Mouse (Mus musculus): ENCODE results near the gene Lmo2. TPM values are rescaled to one million over a fixed set of nuclear protein-coding genes. Genes with fewer than 3 reads are reported as not detected.
A peak's percentile ranks its signal among the peaks of the same experiment; 100 is the strongest.
"Not testable (repeated sequence)": the region's sequence is repeated elsewhere in the genome, so short reads cannot be mapped to it uniquely, and the experiment has no call there.

The Lmo2 gene
- polyA plus RNA-seq, 1 experiment from 2014 or later = 27.1 TPM

GRCm38 (mm10) chr2:103968919-103969436 lies 11.2 kb downstream of the Lmo2 start:
- Histone ChIP-seq H3K36me3 (no peaks in the 10 kb centered on the region), H3K9me3 (no peaks in the 10 kb centered on the region), H3K27ac (no peak overlapping the region; the same call in 1 of the 2 replicates), H3K27me3 (replicated peaks) (peaks cover 18% of the 10 kb centered on the region), H3K4me1 (peaks cover 12% of the 10 kb centered on the region), H3K9ac (peak overlapping the region; percentile 49; the same call in 1 of the 2 replicates), H3K4me3 (replicated peaks) (peak overlapping the region; percentile 73), H3K4me2 (peak overlapping the region; percentile 99)
- 30% methylated on average over 10 of the region's 10 CpGs for WGBS
- ATAC-seq (ENCODE audit: insufficient read depth, low FRiP score, low read depth) = no peak

- Histone ChIP-seq H3K4me3 (replicated peaks) (peak overlapping the region; percentile 73), H3K27ac (peak overlapping the region; percentile 55; the same call in 1 of the 2 replicates), H3K9ac (peak overlapping the region; percentile 49), H3K4me1 (peaks cover 12% of the 10 kb centered on the region), H3K9me3 (no peaks in the 10 kb centered on the region), H3K27me3 (replicated peaks) (peaks cover 18% of the 10 kb centered on the region), H3K4me2 (peak overlapping the region; percentile 99), H3K36me3 (no peaks in the 10 kb centered on the region)
- peak; percentile 86 for ATAC-seq (ENCODE audit: insufficient read depth, low FRiP score, low read depth)
- 1% methylated on average over 40 of the region's 40 CpGs for WGBS
Observed at GRCm38 (mm10) chr2:103969437-103970040, 11.8 kb downstream of the Lmo2 start.

- Histone ChIP-seq H3K27ac (peak overlapping the region; percentile 42; the same call in 1 of the 2 replicates), H3K4me1 (peaks cover 12% of the 10 kb centered on the region), H3K9ac (peak overlapping the region; percentile 49), H3K4me3 (replicated peaks) (peak overlapping the region; percentile 73), H3K27me3 (replicated peaks) (peaks cover 18% of the 10 kb centered on the region), H3K4me2 (peak overlapping the region; percentile 99), H3K36me3 (no peaks in the 10 kb centered on the region), H3K9me3 (no peaks in the 10 kb centered on the region)
- WGBS = under 1% methylated on average over 66 of the region's 79 CpGs
- peak; percentile 57 for ATAC-seq (ENCODE audit: insufficient read depth, low FRiP score, low read depth)
Observed at GRCm38 (mm10) chr2:103970041-103970790, 12.4 kb downstream of the Lmo2 start.

GRCm38 (mm10) chr2:103970791-103971649 lies 13.2 kb downstream of the Lmo2 start:
- H3K9me3 ChIP-seq = no peaks in the 10 kb centered on the region
- 3% methylated on average over 32 of the region's 32 CpGs for WGBS
- no peaks in the 10 kb centered on the region for H3K36me3 ChIP-seq
- H3K4me2 ChIP-seq = peak overlapping the region; percentile 99
- peak overlapping the region; percentile 73 for H3K4me3 ChIP-seq (replicated peaks)
- peak overlapping the region; percentile 49 for H3K9ac ChIP-seq
- no peak for ATAC-seq (ENCODE audit: insufficient read depth, low FRiP score, low read depth)
- peak overlapping the region; percentile 42; the same call in 1 of the 2 replicates for H3K27ac ChIP-seq
- peaks cover 12% of the 10 kb centered on the region for H3K4me1 ChIP-seq
- H3K27me3 ChIP-seq (replicated peaks) = peaks cover 18% of the 10 kb centered on the region

GRCm38 (mm10) chr2:103971838-103972237 lies 14.1 kb downstream of the Lmo2 start:
- peaks cover 12% of the 10 kb centered on the region for H3K4me1 ChIP-seq
- no peaks in the 10 kb centered on the region for H3K36me3 ChIP-seq
- H3K9me3 ChIP-seq = no peaks in the 10 kb centered on the region
- peak overlapping the region; percentile 99; the same call in 1 of the 2 replicates for H3K4me2 ChIP-seq
- no peak overlapping the region for H3K9ac ChIP-seq
- H3K27ac ChIP-seq = no peak overlapping the region
- WGBS = 19% methylated on average over 3 of the region's 3 CpGs
- H3K4me3 ChIP-seq (replicated peaks) = 0 out of 2 replicates have a peak overlapping the region, but pooled peaks have one; percentile 73
- H3K27me3 ChIP-seq (replicated peaks) = peaks cover 18% of the 10 kb centered on the region
- no peak for ATAC-seq (ENCODE audit: insufficient read depth, low FRiP score, low read depth)

- whole genome bisulfite sequencing = 69% methylated on average over 7 of the region's 7 CpGs
- no peak for ATAC-seq (ENCODE audit: insufficient read depth, low FRiP score, low read depth)
- no peak overlapping the region for H3K9ac ChIP-seq
- no peaks in the 10 kb centered on the region for H3K36me3 ChIP-seq
- no peak overlapping the region for H3K4me2 ChIP-seq
- H3K27me3 ChIP-seq (replicated peaks) = peaks cover 7% of the 10 kb centered on the region
- no peaks in the 10 kb centered on the region for H3K9me3 ChIP-seq
- H3K4me1 ChIP-seq = peaks cover 1% of the 10 kb centered on the region; the same call in 1 of the 2 replicates
- no peak overlapping the region for H3K27ac ChIP-seq
- H3K4me3 ChIP-seq (replicated peaks) = no peak overlapping the region
Observed at GRCm38 (mm10) chr2:103975904-103976303, 18.1 kb downstream of the Lmo2 start.

- ATAC-seq (ENCODE audit: insufficient read depth, low FRiP score, low read depth) = no peak
- H3K4me3 ChIP-seq (replicated peaks) = no peak overlapping the region
- H3K9me3 ChIP-seq = no peaks in the 10 kb centered on the region
- H3K4me1 ChIP-seq = no peaks in the 10 kb centered on the region
- no peak overlapping the region for H3K9ac ChIP-seq
- H3K4me2 ChIP-seq = no peak overlapping the region
- WGBS = 79% methylated on average over 8 of the region's 8 CpGs
- H3K27ac ChIP-seq = no peak overlapping the region
- no peaks in the 10 kb centered on the region for H3K36me3 ChIP-seq
- H3K27me3 ChIP-seq (replicated peaks) = no peaks in the 10 kb centered on the region
Observed at GRCm38 (mm10) chr2:103977216-103977615, 19.4 kb downstream of the Lmo2 start.

GRCm38 (mm10) chr2:103977716-103978115 lies 19.9 kb downstream of the Lmo2 start:
- Histone ChIP-seq H3K9ac (no peak overlapping the region), H3K4me1 (no peaks in the 10 kb centered on the region), H3K4me2 (no peak overlapping the region), H3K27ac (no peak overlapping the region), H3K27me3 (replicated peaks) (no peaks in the 10 kb centered on the region), H3K36me3 (no peaks in the 10 kb centered on the region), H3K4me3 (replicated peaks) (no peak overlapping the region), H3K9me3 (no peaks in the 10 kb centered on the region)
- ATAC-seq (ENCODE audit: insufficient read depth, low FRiP score, low read depth) = no peak
- 69% methylated on average over 9 of the region's 9 CpGs for WGBS

GRCm38 (mm10) chr2:103982250-103982649 lies 24.5 kb downstream of the Lmo2 start:
- Histone ChIP-seq H3K4me1 (no peaks in the 10 kb centered on the region), H3K9ac (no peak overlapping the region), H3K27ac (no peak overlapping the region), H3K27me3 (replicated peaks) (no peaks in the 10 kb centered on the region), H3K36me3 (no peaks in the 10 kb centered on the region), H3K4me2 (no peak overlapping the region), H3K4me3 (replicated peaks) (no peak overlapping the region), H3K9me3 (no peaks in the 10 kb centered on the region)
- no peak; the same call in 1 of the 2 replicates for ATAC-seq (ENCODE audit: insufficient read depth, low FRiP score, low read depth)
- 10% methylated on average over 5 of the region's 5 CpGs for WGBS

GRCm38 (mm10) chr2:103983146-103983545 lies 25.4 kb downstream of the Lmo2 start:
- Histone ChIP-seq H3K27ac (no peak overlapping the region), H3K27me3 (replicated peaks) (no peaks in the 10 kb centered on the region), H3K4me1 (no peaks in the 10 kb centered on the region), H3K9me3 (no peaks in the 10 kb centered on the region), H3K4me2 (no peak overlapping the region), H3K36me3 (no peaks in the 10 kb centered on the region), H3K4me3 (replicated peaks) (no peak overlapping the region), H3K9ac (no peak overlapping the region)
- WGBS = 81% methylated on average over 10 of the region's 10 CpGs
- ATAC-seq (ENCODE audit: insufficient read depth, low FRiP score, low read depth) = no peak

GRCm38 (mm10) chr2:103987595-103987994 lies 29.8 kb downstream of the Lmo2 start:
- H3K4me2 ChIP-seq; H3K27me3 ChIP-seq (replicated peaks); H3K9ac ChIP-seq; ATAC-seq (ENCODE audit: insufficient read depth, low FRiP score, low read depth); H3K27ac ChIP-seq; H3K4me3 ChIP-seq (replicated peaks); H3K36me3 ChIP-seq; H3K4me1 ChIP-seq; H3K9me3 ChIP-seq: not testable (repeated sequence)
- 62% methylated on average over 8 of the region's 8 CpGs for WGBS
